ENCODE assay signal across 19 mouse cellular contexts in genomic region chr9:110388011-110388410, GRCm38 (mm10). TPM values are rescaled to one million over a fixed set of nuclear protein-coding genes. Genes with fewer than 3 reads are reported as not detected.
"Had no signal": no experiment of that assay in that cellular context is flagged by ENCODE, and none has a peak within 500 bp of the region (broad histone marks: within the 10 kb centered on the region; RNA-seq: fewer than 3 reads in every experiment).

No protein-coding gene starts in this region.

- DNase-seq: cerebellum, adult 2 months; cerebellum, adult 8-10 months; cerebellum, adult 9-10 months; cerebellum, adult 9-11 months; cerebellum, postnatal 10 days; cerebellum, postnatal 14 days; cerebellum, postnatal 25 days; cerebellum, postnatal 36 days; embryo, embryonic 11 days; forebrain, postnatal 0 days; gastrocnemius, adult 2 months; gastrocnemius, postnatal 10 days; gastrocnemius, postnatal 14 days; gastrocnemius, postnatal 25 days; gastrocnemius, postnatal 36 days; heart, adult 18-20 months; heart, adult 2 months had no signal

RNA-seq across cellular contexts. Expression of gene Ngp, which starts 31.5 kb away (rescaled TPM):
- total RNA-seq: forebrain, postnatal 0 days; gastrocnemius, adult 18-20 months; gastrocnemius, adult 2 months; gastrocnemius, adult 8-10 months; gastrocnemius, postnatal 25 days; gastrocnemius, postnatal 36 days; heart, adult 18-20 months; heart, adult 2 months had no signal
